Mouse (Mus musculus): Measurements from ENCODE around the gene Tmem151b. TPM values are rescaled to one million over a fixed set of nuclear protein-coding genes. Genes with fewer than 3 reads are reported as not detected.

Tmem151b gene
- polyA plus RNA-seq, 1 experiment from 2014 or later = 1.7 TPM

DNA sequence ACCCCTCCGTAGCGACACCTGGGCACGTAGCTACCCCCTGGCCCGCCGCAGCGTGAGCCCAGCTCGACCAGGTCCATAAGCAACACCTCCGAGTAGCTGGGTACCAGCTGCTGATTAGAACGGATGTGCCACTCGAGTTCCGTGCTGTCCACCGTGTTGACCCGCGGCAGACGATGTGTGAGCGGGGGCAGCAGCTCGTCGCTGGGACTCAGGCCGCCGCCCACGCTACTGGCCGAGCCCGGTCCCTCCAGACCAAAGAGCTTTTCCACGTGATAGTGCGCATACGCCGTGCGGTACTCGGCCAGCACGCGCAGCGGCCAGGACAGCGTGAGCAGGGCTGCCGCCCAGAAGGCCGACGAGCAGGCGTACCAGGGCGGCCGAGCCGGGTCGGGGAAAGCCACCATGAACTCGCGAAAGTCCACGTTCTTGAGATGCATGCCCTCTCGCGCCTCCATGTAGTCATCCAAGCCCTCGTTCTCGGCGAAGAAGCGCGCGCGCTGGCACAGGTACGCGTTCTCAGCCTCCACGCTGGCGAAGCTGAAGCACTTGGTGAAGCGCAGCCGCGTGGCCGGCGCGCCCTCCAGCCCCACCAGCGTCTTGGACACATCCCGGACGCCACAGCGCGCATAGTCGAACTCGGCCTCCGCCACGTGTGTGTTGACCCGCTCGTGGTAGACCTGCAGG lies 4.1 kb downstream of the Tmem151b start:
- no peak for DNase-seq (ENCODE audit: low spot score)
- ATAC-seq (ENCODE audit: low read depth) = no peak
- Histone ChIP-seq H3K27ac (replicated peaks; ENCODE audit: low read depth, low read length) (no peak overlapping the region), H3K4me2 (ENCODE audit: low read depth, low read length) (peak overlapping the region; percentile 44), H3K4me1 (ENCODE audit: control insufficient read depth, insufficient read depth, low read length) (peaks cover 5% of the 10 kb centered on the region; the same call in 1 of the 2 replicates), H3K36me3 (ENCODE audit: control insufficient read depth, insufficient read depth, low read length) (peaks cover 20% of the 10 kb centered on the region), H3K4me3 (ENCODE audit: low read depth, low read length) (peak overlapping the region; percentile 18), H3K9ac (ENCODE audit: low read depth, low read length) (no peak overlapping the region), H3K9me3 (ENCODE audit: control insufficient read depth, low read length) (no peaks in the 10 kb centered on the region), H3K27me3 (replicated peaks; ENCODE audit: control insufficient read depth, insufficient read depth, low read length) (peaks cover 55% of the 10 kb centered on the region)
- 20% methylated on average over 46 of the region's 74 CpGs for WGBS

- H3K4me1 ChIP-seq (ENCODE audit: control insufficient read depth, insufficient read depth, low read length) = peaks cover 5% of the 10 kb centered on the region; the same call in 1 of the 2 replicates
- peaks cover 55% of the 10 kb centered on the region for H3K27me3 ChIP-seq (replicated peaks; ENCODE audit: control insufficient read depth, insufficient read depth, low read length)
- H3K9ac ChIP-seq (ENCODE audit: low read depth, low read length) = no peak overlapping the region
- peaks cover 20% of the 10 kb centered on the region for H3K36me3 ChIP-seq (ENCODE audit: control insufficient read depth, insufficient read depth, low read length)
- H3K4me3 ChIP-seq (ENCODE audit: low read depth, low read length) = peak overlapping the region; percentile 18
- H3K27ac ChIP-seq (replicated peaks; ENCODE audit: low read depth, low read length) = no peak overlapping the region
- DNase-seq (ENCODE audit: low spot score) = no peak
- no peak for ATAC-seq (ENCODE audit: low read depth)
- H3K4me2 ChIP-seq (ENCODE audit: low read depth, low read length) = peak overlapping the region; percentile 44
- no peaks in the 10 kb centered on the region for H3K9me3 ChIP-seq (ENCODE audit: control insufficient read depth, low read length)
- 27% methylated on average over 22 of the region's 46 CpGs for WGBS
Observed at GRCm38 (mm10) chr17:45544873-45545277, 4.6 kb downstream of the Tmem151b start.

GRCm38 (mm10) chr17:45544001-45544872 lies 5.2 kb downstream of the Tmem151b start:
- Histone ChIP-seq H3K4me3 (ENCODE audit: low read depth, low read length) (no peak overlapping the region), H3K4me2 (ENCODE audit: low read depth, low read length) (peak overlapping the region; percentile 44), H3K27me3 (replicated peaks; ENCODE audit: control insufficient read depth, insufficient read depth, low read length) (peaks cover 61% of the 10 kb centered on the region), H3K9ac (ENCODE audit: low read depth, low read length) (no peak overlapping the region), H3K27ac (replicated peaks; ENCODE audit: low read depth, low read length) (no peak overlapping the region), H3K9me3 (ENCODE audit: control insufficient read depth, low read length) (no peaks in the 10 kb centered on the region), H3K36me3 (ENCODE audit: control insufficient read depth, insufficient read depth, low read length) (peaks cover 20% of the 10 kb centered on the region), H3K4me1 (ENCODE audit: control insufficient read depth, insufficient read depth, low read length) (peaks cover 5% of the 10 kb centered on the region; the same call in 1 of the 2 replicates)
- ATAC-seq (ENCODE audit: low read depth) (no peak), DNase-seq (ENCODE audit: low spot score) (peak; percentile 58)
- WGBS = 14% methylated on average over 21 of the region's 24 CpGs

- Histone ChIP-seq H3K9ac (ENCODE audit: low read depth, low read length) (no peak overlapping the region), H3K27ac (replicated peaks; ENCODE audit: low read depth, low read length) (no peak overlapping the region), H3K4me3 (ENCODE audit: low read depth, low read length) (no peak overlapping the region), H3K27me3 (replicated peaks; ENCODE audit: control insufficient read depth, insufficient read depth, low read length) (peaks cover 61% of the 10 kb centered on the region), H3K9me3 (ENCODE audit: control insufficient read depth, low read length) (no peaks in the 10 kb centered on the region), H3K4me2 (ENCODE audit: low read depth, low read length) (no peak overlapping the region), H3K36me3 (ENCODE audit: control insufficient read depth, insufficient read depth, low read length) (peaks cover 20% of the 10 kb centered on the region), H3K4me1 (ENCODE audit: control insufficient read depth, insufficient read depth, low read length) (peaks cover 5% of the 10 kb centered on the region; the same call in 1 of the 2 replicates)
- no peak for ATAC-seq (ENCODE audit: low read depth)
- WGBS = 39% methylated on average over 1 of the region's 1 CpGs
- DNase-seq (ENCODE audit: low spot score) = no peak
Observed at GRCm38 (mm10) chr17:45543115-45543514, 6.4 kb downstream of the Tmem151b start.

DNA sequence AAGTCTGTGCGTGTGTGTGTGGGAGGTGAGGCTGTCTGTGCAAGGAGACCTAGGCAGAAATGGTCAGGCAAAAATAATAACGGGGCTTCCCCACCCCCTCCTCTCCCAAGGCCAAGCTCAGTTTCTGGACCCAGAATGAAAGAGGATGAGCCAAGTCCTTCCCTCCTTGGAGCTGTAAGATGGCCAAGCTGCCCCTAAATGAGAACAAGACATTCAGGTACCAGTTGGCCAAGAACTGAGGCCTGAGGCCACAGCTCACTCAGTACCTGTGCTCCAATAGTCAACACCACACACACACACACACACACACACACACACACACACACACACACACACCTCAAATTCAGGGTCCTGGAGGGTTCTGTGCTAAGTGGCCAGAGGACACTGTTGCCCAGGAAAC lies 6.8 kb downstream of the Tmem151b start:
- peaks cover 20% of the 10 kb centered on the region for H3K36me3 ChIP-seq (ENCODE audit: control insufficient read depth, insufficient read depth, low read length)
- no peaks in the 10 kb centered on the region for H3K9me3 ChIP-seq (ENCODE audit: control insufficient read depth, low read length)
- WGBS = 77% methylated on average over 2 of the region's 2 CpGs
- no peak overlapping the region for H3K4me3 ChIP-seq (ENCODE audit: low read depth, low read length)
- H3K4me2 ChIP-seq (ENCODE audit: low read depth, low read length) = no peak overlapping the region
- peaks cover 5% of the 10 kb centered on the region; the same call in 1 of the 2 replicates for H3K4me1 ChIP-seq (ENCODE audit: control insufficient read depth, insufficient read depth, low read length)
- ATAC-seq (ENCODE audit: low read depth) (no peak), DNase-seq (ENCODE audit: low spot score) (no peak)
- no peak overlapping the region for H3K9ac ChIP-seq (ENCODE audit: low read depth, low read length)
- no peak overlapping the region for H3K27ac ChIP-seq (replicated peaks; ENCODE audit: low read depth, low read length)
- peaks cover 56% of the 10 kb centered on the region for H3K27me3 ChIP-seq (replicated peaks; ENCODE audit: control insufficient read depth, insufficient read depth, low read length)

DNA sequence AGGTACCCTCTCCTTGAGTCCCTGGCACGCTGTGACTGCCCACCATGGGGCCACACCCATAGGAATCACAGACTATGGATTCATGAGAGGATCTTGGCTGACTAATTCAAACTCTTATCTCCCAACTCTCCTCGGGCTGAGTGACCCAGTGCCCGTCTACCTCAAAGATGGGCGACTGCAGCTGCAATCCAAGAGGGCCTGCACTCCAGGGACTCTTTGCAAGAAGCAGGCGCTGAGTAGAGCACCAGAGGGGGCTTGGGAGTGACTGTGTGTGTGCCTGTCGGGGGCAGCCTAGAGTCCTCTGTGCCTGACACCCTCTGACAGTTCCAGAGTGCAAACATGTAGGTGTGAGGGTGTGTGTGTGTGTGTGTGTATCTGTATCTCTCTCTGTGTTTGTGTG lies 7.3 kb downstream of the Tmem151b start:
- no peak for DNase-seq (ENCODE audit: low spot score)
- WGBS = 26% methylated on average over 6 of the region's 6 CpGs
- peaks cover 51% of the 10 kb centered on the region for H3K27me3 ChIP-seq (replicated peaks; ENCODE audit: control insufficient read depth, insufficient read depth, low read length)

DNA sequence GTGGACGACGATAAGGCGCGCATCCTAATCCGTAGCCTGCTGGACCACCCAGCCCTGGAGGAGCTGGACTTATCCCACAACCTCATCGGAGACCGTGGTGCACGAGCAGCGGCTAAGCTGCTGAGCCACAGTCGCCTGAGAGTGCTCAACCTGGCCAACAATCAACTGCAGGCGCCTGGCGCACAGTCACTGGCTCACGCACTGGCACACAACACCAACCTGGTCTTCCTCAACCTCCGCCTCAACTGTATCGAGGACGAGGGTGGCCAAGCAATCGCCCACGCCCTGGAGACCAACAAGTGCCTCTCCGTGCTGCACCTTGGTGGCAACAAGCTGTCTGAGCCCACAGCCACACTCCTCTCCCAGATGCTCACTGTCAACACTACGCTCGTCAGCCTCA lies 9.8 kb downstream of the Tmem151b start:
- Histone ChIP-seq H3K9ac (ENCODE audit: low read depth, low read length) (no peak overlapping the region), H3K36me3 (ENCODE audit: control insufficient read depth, insufficient read depth, low read length) (peaks cover 7% of the 10 kb centered on the region; the same call in 1 of the 2 replicates), H3K4me1 (ENCODE audit: control insufficient read depth, insufficient read depth, low read length) (peaks cover 5% of the 10 kb centered on the region; the same call in 1 of the 2 replicates), H3K27me3 (replicated peaks; ENCODE audit: control insufficient read depth, insufficient read depth, low read length) (peaks cover 30% of the 10 kb centered on the region), H3K4me3 (ENCODE audit: low read depth, low read length) (no peak overlapping the region), H3K4me2 (ENCODE audit: low read depth, low read length) (no peak overlapping the region), H3K27ac (replicated peaks; ENCODE audit: low read depth, low read length) (no peak overlapping the region), H3K9me3 (ENCODE audit: control insufficient read depth, low read length) (no peaks in the 10 kb centered on the region)
- DNase-seq (ENCODE audit: low spot score) (no peak), ATAC-seq (ENCODE audit: low read depth) (no peak)
- WGBS = 74% methylated on average over 21 of the region's 21 CpGs

More for the DNA sequence above, 7.3 kb downstream of the Tmem151b start:
- H3K9me3 ChIP-seq (ENCODE audit: control insufficient read depth, low read length) = no peaks in the 10 kb centered on the region
- H3K9ac ChIP-seq (ENCODE audit: low read depth, low read length) = no peak overlapping the region
- no peak overlapping the region for H3K4me2 ChIP-seq (ENCODE audit: low read depth, low read length)
- H3K4me3 ChIP-seq (ENCODE audit: low read depth, low read length) = no peak overlapping the region
- H3K36me3 ChIP-seq (ENCODE audit: control insufficient read depth, insufficient read depth, low read length) = peaks cover 20% of the 10 kb centered on the region
- H3K4me1 ChIP-seq (ENCODE audit: control insufficient read depth, insufficient read depth, low read length) = peaks cover 5% of the 10 kb centered on the region; the same call in 1 of the 2 replicates
- ATAC-seq (ENCODE audit: low read depth) = no peak
- no peak overlapping the region for H3K27ac ChIP-seq (replicated peaks; ENCODE audit: low read depth, low read length)

DNA sequence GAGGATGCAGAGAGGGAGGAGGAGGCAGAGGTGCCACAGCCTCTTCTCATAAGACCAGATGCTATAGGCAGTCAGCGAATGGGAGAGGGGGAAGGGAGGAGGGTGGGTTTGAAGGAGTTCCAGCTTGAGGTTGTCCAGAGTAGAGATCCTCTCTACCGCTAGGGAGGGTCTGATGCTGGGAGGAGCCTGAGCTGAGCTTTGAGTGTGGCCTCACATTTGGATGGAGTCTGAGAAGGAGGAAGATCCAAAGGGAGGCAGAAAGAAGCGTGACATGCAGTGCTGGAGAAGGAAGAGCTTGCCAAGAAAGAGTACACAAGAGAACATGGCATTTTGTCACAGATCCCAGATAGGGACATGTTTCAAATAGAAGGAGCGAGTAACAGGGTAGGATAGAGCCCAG lies 11.1 kb downstream of the Tmem151b start:
- H3K4me1 ChIP-seq (ENCODE audit: control insufficient read depth, insufficient read depth, low read length) = no peaks in the 10 kb centered on the region
- H3K9ac ChIP-seq (ENCODE audit: low read depth, low read length) = no peak overlapping the region
- ATAC-seq (ENCODE audit: low read depth) (no peak), DNase-seq (ENCODE audit: low spot score) (no peak)
- H3K36me3 ChIP-seq (ENCODE audit: control insufficient read depth, insufficient read depth, low read length) = no peaks in the 10 kb centered on the region
- no peak overlapping the region for H3K4me2 ChIP-seq (ENCODE audit: low read depth, low read length)
- H3K4me3 ChIP-seq (ENCODE audit: low read depth, low read length) = no peak overlapping the region
- no peak overlapping the region for H3K27ac ChIP-seq (replicated peaks; ENCODE audit: low read depth, low read length)
- peaks cover 19% of the 10 kb centered on the region for H3K27me3 ChIP-seq (replicated peaks; ENCODE audit: control insufficient read depth, insufficient read depth, low read length)
- 69% methylated on average over 4 of the region's 4 CpGs for WGBS
- H3K9me3 ChIP-seq (ENCODE audit: control insufficient read depth, low read length) = no peaks in the 10 kb centered on the region
